Mouse (Mus musculus): ENCODE results near the gene Mkrn1. TPM values are rescaled to one million over a fixed set of nuclear protein-coding genes. Genes with fewer than 3 reads are reported as not detected.

The Mkrn1 gene
- polyA plus RNA-seq, 1 experiment = 44.3 TPM

DNA sequence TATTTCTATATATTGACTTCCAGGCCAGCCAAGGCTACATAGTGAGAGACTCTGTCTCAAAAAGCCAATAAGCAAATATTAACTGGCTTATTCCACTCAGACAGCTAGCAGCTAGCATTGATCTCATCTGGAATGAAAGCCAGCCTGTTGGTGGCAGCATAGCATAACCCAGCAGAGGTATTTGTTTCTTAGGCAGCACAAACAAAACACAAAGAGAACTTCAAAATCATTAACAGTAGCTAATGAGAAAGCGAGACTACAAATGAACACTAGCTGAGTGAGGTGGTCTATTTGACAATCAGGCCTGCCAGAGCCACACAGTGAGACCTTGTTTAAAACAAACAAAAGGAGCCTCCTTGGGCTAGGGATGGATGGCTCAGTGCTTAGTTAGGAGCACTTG, 6.2 kb downstream of the Mkrn1 start:
- TF ChIP-seq CTCF (IDR thresholded peaks at IDR 0.05; ENCODE audit: borderline replicate concordance, control insufficient read depth, extremely low read depth, insufficient read depth, low read length, poor library complexity) (no peak), POLR2A (IDR thresholded peaks at IDR 0.05; ENCODE audit: control insufficient read depth, extremely low read depth, insufficient read depth, low read length, poor library complexity) (no peak)
- Histone ChIP-seq H3K4me1 (replicated peaks; ENCODE audit: control insufficient read depth, insufficient read depth, low read length) (no peaks in the 10 kb centered on the region), H3K27ac (ENCODE audit: control insufficient read depth, insufficient read depth, low read length) (no peak overlapping the region), H3K4me3 (ENCODE audit: control insufficient read depth, insufficient read depth, low read length) (no peak overlapping the region), H3K36me3 (ENCODE audit: control insufficient read depth, insufficient read depth, low read length) (peaks cover 6% of the 10 kb centered on the region; the same call in 1 of the 2 replicates), H3K27me3 (ENCODE audit: control insufficient read depth, insufficient read depth, low read length) (no peaks in the 10 kb centered on the region)
- WGBS = 100% methylated on average over 1 of the region's 1 CpGs
- no peak for DNase-seq

DNA sequence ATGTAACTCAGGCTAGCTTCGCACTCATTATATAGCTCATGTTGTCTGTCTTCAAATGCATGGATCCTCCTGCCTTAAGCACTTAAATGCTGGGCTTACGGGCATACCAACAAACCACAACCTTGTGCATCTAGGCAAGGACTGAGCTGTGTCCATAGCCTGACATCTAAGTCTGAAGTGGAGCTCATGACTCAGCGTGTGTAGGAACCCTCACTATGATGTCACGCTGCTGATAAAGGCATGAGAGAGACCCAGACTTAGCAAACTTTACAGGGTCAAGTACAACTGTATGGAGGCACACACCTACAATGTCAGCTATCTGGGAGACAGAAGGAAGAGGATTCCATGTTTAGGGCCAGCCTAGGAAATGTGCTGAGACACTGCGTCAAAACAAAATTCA, 13.8 kb downstream of the Mkrn1 start:
- no peak overlapping the region for H3K27ac ChIP-seq (ENCODE audit: control insufficient read depth, insufficient read depth, low read length)
- peaks cover 45% of the 10 kb centered on the region for H3K36me3 ChIP-seq (ENCODE audit: control insufficient read depth, insufficient read depth, low read length)
- no peak for DNase-seq
- no peaks in the 10 kb centered on the region for H3K27me3 ChIP-seq (ENCODE audit: control insufficient read depth, insufficient read depth, low read length)
- TF ChIP-seq CTCF (IDR thresholded peaks at IDR 0.05; ENCODE audit: borderline replicate concordance, control insufficient read depth, extremely low read depth, insufficient read depth, low read length, poor library complexity) = no peak
- no peak for TF ChIP-seq POLR2A (IDR thresholded peaks at IDR 0.05; ENCODE audit: control insufficient read depth, extremely low read depth, insufficient read depth, low read length, poor library complexity)
- H3K4me1 ChIP-seq (replicated peaks; ENCODE audit: control insufficient read depth, insufficient read depth, low read length) = no peaks in the 10 kb centered on the region
- H3K4me3 ChIP-seq (ENCODE audit: control insufficient read depth, insufficient read depth, low read length) = no peak overlapping the region
- WGBS = 97% methylated on average over 5 of the region's 5 CpGs

DNA sequence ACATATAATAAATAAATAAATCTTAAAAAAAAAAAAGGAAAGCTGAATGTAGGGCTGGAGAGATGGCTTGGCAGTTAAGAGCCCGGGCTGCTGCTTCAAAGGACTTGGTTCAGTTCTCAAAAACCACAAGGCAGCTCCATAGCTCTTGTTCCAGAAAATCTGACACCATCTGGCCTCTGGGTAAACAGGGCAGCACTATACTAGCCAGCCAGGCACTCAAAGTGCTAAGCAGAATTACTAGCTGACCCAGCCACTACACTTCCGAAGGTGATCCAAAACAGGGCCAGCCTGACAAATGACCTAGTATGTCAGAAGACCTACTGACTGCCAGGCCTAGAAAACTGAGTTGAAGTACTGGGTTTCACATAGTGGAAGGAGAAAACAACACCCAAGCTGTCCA, 17.1 kb downstream of the Mkrn1 start:
- Histone ChIP-seq H3K4me1 (replicated peaks; ENCODE audit: control insufficient read depth, insufficient read depth, low read length) (peaks cover 10% of the 10 kb centered on the region), H3K36me3 (ENCODE audit: control insufficient read depth, insufficient read depth, low read length) (peaks cover 50% of the 10 kb centered on the region), H3K4me3 (ENCODE audit: control insufficient read depth, insufficient read depth, low read length) (no peak overlapping the region), H3K27me3 (ENCODE audit: control insufficient read depth, insufficient read depth, low read length) (no peaks in the 10 kb centered on the region), H3K27ac (ENCODE audit: control insufficient read depth, insufficient read depth, low read length) (no peak overlapping the region)
- no peak for TF ChIP-seq CTCF (IDR thresholded peaks at IDR 0.05; ENCODE audit: borderline replicate concordance, control insufficient read depth, extremely low read depth, insufficient read depth, low read length, poor library complexity)
- DNase-seq = no peak
- 77% methylated on average over 2 of the region's 2 CpGs for WGBS

DNA sequence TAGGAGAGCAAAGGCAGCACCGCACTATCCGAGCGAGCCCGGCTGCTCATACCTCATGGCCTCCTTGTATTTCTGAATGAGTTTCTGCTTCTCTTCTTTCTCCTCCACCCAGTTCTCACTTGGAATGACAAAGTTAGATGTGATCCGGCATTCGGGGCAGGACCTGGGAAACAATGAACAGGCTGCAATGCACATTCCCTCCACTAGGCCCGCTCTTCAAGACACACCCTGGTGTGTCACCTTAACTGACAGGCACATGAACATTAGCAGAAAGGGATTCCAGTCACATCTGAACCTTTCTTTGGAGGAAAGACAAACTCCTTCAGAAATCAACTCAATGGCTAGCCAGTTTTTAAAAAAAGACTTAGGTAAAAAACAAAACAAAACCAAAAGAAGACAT, 19.9 kb downstream of the Mkrn1 start:
- Histone ChIP-seq H3K4me1 (replicated peaks; ENCODE audit: control insufficient read depth, insufficient read depth, low read length) (peaks cover 14% of the 10 kb centered on the region), H3K27me3 (ENCODE audit: control insufficient read depth, insufficient read depth, low read length) (no peaks in the 10 kb centered on the region), H3K36me3 (ENCODE audit: control insufficient read depth, insufficient read depth, low read length) (peaks cover 44% of the 10 kb centered on the region), H3K27ac (ENCODE audit: control insufficient read depth, insufficient read depth, low read length) (no peak overlapping the region), H3K4me3 (ENCODE audit: control insufficient read depth, insufficient read depth, low read length) (no peak overlapping the region)
- WGBS = 94% methylated on average over 7 of the region's 7 CpGs
- TF ChIP-seq CTCF (IDR thresholded peaks at IDR 0.05; ENCODE audit: borderline replicate concordance, control insufficient read depth, extremely low read depth, insufficient read depth, low read length, poor library complexity) = no peak
- TF ChIP-seq POLR2A (IDR thresholded peaks at IDR 0.05; ENCODE audit: control insufficient read depth, extremely low read depth, insufficient read depth, low read length, poor library complexity) = no peak
- DNase-seq = no peak

DNA sequence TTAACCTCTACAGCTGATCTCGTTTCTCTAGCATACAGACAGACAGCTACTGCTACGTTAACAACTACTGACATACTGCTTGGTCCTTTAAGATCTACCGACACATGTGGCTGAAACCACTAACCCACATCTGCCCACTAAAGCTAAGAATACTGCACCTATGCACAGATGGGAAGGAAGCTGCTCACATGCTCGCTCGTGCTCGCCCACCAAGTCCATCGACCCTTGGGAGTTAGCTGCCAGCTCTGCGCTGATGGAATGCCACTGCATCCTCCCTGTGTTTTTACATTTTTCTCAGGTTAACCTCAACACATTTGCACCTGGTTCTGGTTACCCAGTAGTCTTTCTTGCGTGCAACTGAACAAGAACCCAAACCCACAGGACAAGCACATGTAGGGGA, 21.9 kb downstream of the Mkrn1 start:
- DNase-seq = no peak
- TF ChIP-seq CTCF (IDR thresholded peaks at IDR 0.05; ENCODE audit: borderline replicate concordance, control insufficient read depth, extremely low read depth, insufficient read depth, low read length, poor library complexity) (no peak), POLR2A (IDR thresholded peaks at IDR 0.05; ENCODE audit: control insufficient read depth, extremely low read depth, insufficient read depth, low read length, poor library complexity) (no peak)
- Histone ChIP-seq H3K27ac (ENCODE audit: control insufficient read depth, insufficient read depth, low read length) (no peak overlapping the region), H3K36me3 (ENCODE audit: control insufficient read depth, insufficient read depth, low read length) (peaks cover 25% of the 10 kb centered on the region), H3K4me3 (ENCODE audit: control insufficient read depth, insufficient read depth, low read length) (no peak overlapping the region), H3K4me1 (replicated peaks; ENCODE audit: control insufficient read depth, insufficient read depth, low read length) (peaks cover 14% of the 10 kb centered on the region), H3K27me3 (ENCODE audit: control insufficient read depth, insufficient read depth, low read length) (no peaks in the 10 kb centered on the region)
- 7% methylated on average over 9 of the region's 9 CpGs for WGBS

DNA sequence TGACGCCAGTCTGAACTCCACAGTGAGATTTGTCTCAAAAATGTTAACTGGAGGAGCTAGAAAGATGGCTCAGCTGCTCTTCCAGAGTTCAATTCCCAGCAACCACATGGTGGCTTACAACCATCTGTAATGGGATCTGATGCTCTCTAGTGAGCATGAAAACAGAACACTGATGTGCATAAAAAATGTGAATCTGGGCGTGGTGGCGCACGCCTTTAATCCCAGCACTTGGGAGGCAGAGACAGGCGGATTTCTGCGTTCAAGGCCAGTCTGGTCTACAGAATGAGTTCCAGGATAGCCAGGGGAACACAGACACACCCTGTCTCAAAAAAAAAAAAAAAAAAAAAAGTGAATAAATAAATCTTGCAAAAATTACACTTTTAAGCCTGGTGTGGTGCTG, 23.2 kb downstream of the Mkrn1 start:
- H3K4me3 ChIP-seq (ENCODE audit: control insufficient read depth, insufficient read depth, low read length) = no peak overlapping the region
- no peak overlapping the region for H3K27ac ChIP-seq (ENCODE audit: control insufficient read depth, insufficient read depth, low read length)
- peaks cover 14% of the 10 kb centered on the region for H3K4me1 ChIP-seq (replicated peaks; ENCODE audit: control insufficient read depth, insufficient read depth, low read length)
- H3K27me3 ChIP-seq (ENCODE audit: control insufficient read depth, insufficient read depth, low read length) = no peaks in the 10 kb centered on the region
- DNase-seq = no peak
- H3K36me3 ChIP-seq (ENCODE audit: control insufficient read depth, insufficient read depth, low read length) = peaks cover 22% of the 10 kb centered on the region
- WGBS = 95% methylated on average over 6 of the region's 6 CpGs
- TF ChIP-seq CTCF (IDR thresholded peaks at IDR 0.05; ENCODE audit: borderline replicate concordance, control insufficient read depth, extremely low read depth, insufficient read depth, low read length, poor library complexity) = no peak
- TF ChIP-seq POLR2A (IDR thresholded peaks at IDR 0.05; ENCODE audit: control insufficient read depth, extremely low read depth, insufficient read depth, low read length, poor library complexity) = no peak

DNA sequence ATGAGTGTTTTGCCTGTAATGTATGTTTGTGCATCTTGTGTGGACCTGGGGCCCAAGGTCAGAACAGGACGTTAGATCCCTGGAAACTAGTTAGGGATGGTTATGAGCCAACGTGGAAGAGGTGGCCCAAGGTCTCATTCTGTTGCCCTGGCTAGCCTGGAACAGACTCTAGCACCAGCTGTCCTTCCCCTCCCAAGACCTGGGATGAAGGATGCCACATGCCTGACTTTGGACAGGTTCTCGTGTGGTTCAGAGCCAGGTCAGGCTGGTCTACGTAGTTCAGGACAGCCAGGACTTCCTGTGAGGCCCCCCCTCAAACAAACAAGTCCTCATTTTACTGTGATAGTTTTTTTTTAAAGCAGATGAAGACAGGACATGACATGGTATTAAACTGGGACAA, 24.3 kb downstream of the Mkrn1 start:
- Histone ChIP-seq H3K36me3 (ENCODE audit: control insufficient read depth, insufficient read depth, low read length) (peaks cover 22% of the 10 kb centered on the region), H3K27ac (ENCODE audit: control insufficient read depth, insufficient read depth, low read length) (no peak overlapping the region), H3K4me1 (replicated peaks; ENCODE audit: control insufficient read depth, insufficient read depth, low read length) (peaks cover 14% of the 10 kb centered on the region), H3K27me3 (ENCODE audit: control insufficient read depth, insufficient read depth, low read length) (no peaks in the 10 kb centered on the region), H3K4me3 (ENCODE audit: control insufficient read depth, insufficient read depth, low read length) (no peak overlapping the region)
- no peak for TF ChIP-seq CTCF (IDR thresholded peaks at IDR 0.05; ENCODE audit: borderline replicate concordance, control insufficient read depth, extremely low read depth, insufficient read depth, low read length, poor library complexity)
- no peak for TF ChIP-seq POLR2A (IDR thresholded peaks at IDR 0.05; ENCODE audit: control insufficient read depth, extremely low read depth, insufficient read depth, low read length, poor library complexity)
- WGBS = 91% methylated on average over 4 of the region's 4 CpGs
- no peak for DNase-seq
